Mouse (Mus musculus) embryonic fibroblast, embryonic 13.5 days (primary cell): ENCODE results near the gene Nmnat2. TPM values are rescaled to one million over a fixed set of nuclear protein-coding genes. Genes with fewer than 3 reads are reported as not detected.

ENCODE experiments used
- H3K27ac ChIP-seq: 2 replicates; pipeline ENCODE4 v1.5.1; 2012; ENCODE audit warnings: low read length, control low read depth, inconsistent platforms; ENCODE audit not compliant: insufficient read depth
- H3K4me1 ChIP-seq: 2 replicates; pipeline ENCODE4 v1.6.1; 2011; ENCODE audit warnings: low read length; ENCODE audit not compliant: control insufficient read depth, insufficient read depth
- H3K4me3 ChIP-seq: 2 replicates; pipeline ENCODE4 v1.5.1; 2011; ENCODE audit warnings: mild to moderate bottlenecking, control low read depth, low read length; ENCODE audit not compliant: insufficient read depth
- CTCF ChIP-seq: IDR thresholded peaks from 2 replicates; pipeline ENCODE4 v1.5.1; 2011; ENCODE audit warnings: mild to moderate bottlenecking, control low read depth, low read length, moderate library complexity, borderline replicate concordance; ENCODE audit not compliant: insufficient read depth
- POLR2A ChIP-seq: IDR thresholded peaks from 2 replicates; pipeline ENCODE4 v1.6.1; 2011; ENCODE audit warnings: low read depth, mild to moderate bottlenecking, control low read depth, low read length, moderate library complexity
- polyA plus RNA-seq: library from polyadenylated mRNA; stranded (reverse); fragments of >200 nt; gene quantifications from 2 replicates; pipeline ENCODE4 v1.2.4, GENCODE M21; 2011; ENCODE audit warnings: low read depth; ENCODE audit not compliant: missing spikeins, insufficient read length

The Nmnat2 gene
- polyA plus RNA-seq, 1 experiment: 26.7 TPM

- no peak overlapping the region for H3K4me3 ChIP-seq
- peaks cover 19% of the 10 kb centered on the region for H3K4me1 ChIP-seq
- no peak for TF ChIP-seq POLR2A
- H3K27ac ChIP-seq: peak overlapping the region; percentile 78
Measured at GRCm38 (mm10) chr1:153126491-153127381, 171.9 kb downstream of the Nmnat2 start.

- no peak overlapping the region for H3K4me3 ChIP-seq
- TF ChIP-seq CTCF (no peak), POLR2A (no peak)
- H3K4me1 ChIP-seq: peaks cover 19% of the 10 kb centered on the region
- H3K27ac ChIP-seq: no peak overlapping the region
Measured at GRCm38 (mm10) chr1:153127622-153128021, 172.8 kb downstream of the Nmnat2 start.

- H3K27ac ChIP-seq: peak overlapping the region; percentile 99; the same call in 1 of the 2 replicates
- no peak overlapping the region for H3K4me3 ChIP-seq
- H3K4me1 ChIP-seq: peaks cover 20% of the 10 kb centered on the region
- TF ChIP-seq POLR2A (no peak), CTCF (no peak)
Measured at GRCm38 (mm10) chr1:153128780-153129179, 174.0 kb downstream of the Nmnat2 start.

- H3K4me3 ChIP-seq: no peak overlapping the region
- no peak for TF ChIP-seq POLR2A
- TF ChIP-seq CTCF: no peak
- peak overlapping the region; percentile 99 for H3K27ac ChIP-seq
- peaks cover 25% of the 10 kb centered on the region for H3K4me1 ChIP-seq
Measured at GRCm38 (mm10) chr1:153129992-153130713, 175.4 kb downstream of the Nmnat2 start.

- TF ChIP-seq CTCF (no peak), POLR2A (no peak)
- H3K4me3 ChIP-seq: no peak overlapping the region
- H3K4me1 ChIP-seq: peaks cover 16% of the 10 kb centered on the region
- peak overlapping the region; percentile 88 for H3K27ac ChIP-seq
Measured at GRCm38 (mm10) chr1:153133865-153134781, 179.3 kb downstream of the Nmnat2 start.

GRCm38 (mm10) chr1:153136647-153137046 is 181.9 kb downstream of the Nmnat2 start:
- Histone ChIP-seq H3K4me1 (peaks cover 6% of the 10 kb centered on the region), H3K27ac (no peak overlapping the region), H3K4me3 (no peak overlapping the region)
- TF ChIP-seq POLR2A (no peak), CTCF (no peak)

- Histone ChIP-seq H3K4me1 (peaks cover 6% of the 10 kb centered on the region), H3K4me3 (no peak overlapping the region), H3K27ac (no peak overlapping the region)
- no peak for TF ChIP-seq CTCF
- TF ChIP-seq POLR2A: no peak
Measured at GRCm38 (mm10) chr1:153138486-153138885, 183.7 kb downstream of the Nmnat2 start.

GRCm38 (mm10) chr1:153139635-153140034 is 184.8 kb downstream of the Nmnat2 start:
- Histone ChIP-seq H3K27ac (no peak overlapping the region), H3K4me1 (no peaks in the 10 kb centered on the region), H3K4me3 (no peak overlapping the region)
- TF ChIP-seq CTCF (no peak), POLR2A (no peak)

- no peaks in the 10 kb centered on the region for H3K4me1 ChIP-seq
- TF ChIP-seq POLR2A (no peak), CTCF (no peak)
- no peak overlapping the region for H3K27ac ChIP-seq
- H3K4me3 ChIP-seq: no peak overlapping the region
Measured at GRCm38 (mm10) chr1:153140265-153140664, 185.5 kb downstream of the Nmnat2 start.
